ENCODE assay signal across 9 mouse cellular contexts in genomic region chr5:33937230-33937629, GRCm38 (mm10). TPM values are rescaled to one million over a fixed set of nuclear protein-coding genes. Genes with fewer than 3 reads are reported as not detected.
DNase-seq lines count a peak whose midpoint lies in the region; ATAC-seq lines count a peak whose summit lies in the region.
"Had no signal": no experiment of that assay in that cellular context is flagged by ENCODE, and none has a peak within 500 bp of the region (broad histone marks: within the 10 kb centered on the region; RNA-seq: fewer than 3 reads in every experiment).

No protein-coding gene starts in this region.

- no peak for DNase-seq in hindbrain, embryonic 10.5 days (ENCODE audit: low spot score)
- no peak for DNase-seq in hindbrain, embryonic 11.5 days (ENCODE audit: low spot score)
- no peak for DNase-seq in embryonic facial prominence, embryonic 11.5 days (ENCODE audit: low spot score)
- DNase-seq in induced T-regulatory cell, adult 2 months (ENCODE audit: low read depth): peak; percentile 18
- DNase-seq in midbrain, embryonic 14.5 days: no peak
- DNase-seq in urinary bladder, adult 2 months (ENCODE audit: low spot score): no peak
- DNase-seq in layer of hippocampus, adult 9-10 months (ENCODE audit: low spot score): no peak
- DNase-seq in urinary bladder, postnatal 10 days (ENCODE audit: low spot score): no peak
- DNase-seq: lung, postnatal 36 days had no signal

- H3K4me1 ChIP-seq in hindbrain, embryonic 10.5 days (replicated peaks): peaks cover 30% of the 10 kb centered on the region
- 0 out of 2 replicates have a peak, but pooled peaks cover 2% of the 10 kb centered on the region for H3K4me1 ChIP-seq in hindbrain, embryonic 11.5 days (replicated peaks; ENCODE audit: control insufficient read depth, insufficient read depth, low read length)
- H3K4me1 ChIP-seq in embryonic facial prominence, embryonic 11.5 days (ENCODE audit: control insufficient read depth, insufficient read depth, low read length): no peaks in the 10 kb centered on the region
- H3K4me1 ChIP-seq in midbrain, embryonic 14.5 days (ENCODE audit: control insufficient read depth, insufficient read depth, low read length): peaks cover 24% of the 10 kb centered on the region

- H3K4me2 ChIP-seq in hindbrain, embryonic 11.5 days (replicated peaks; ENCODE audit: low read depth, low read length): no peak overlapping the region
- H3K4me2 ChIP-seq in embryonic facial prominence, embryonic 11.5 days (ENCODE audit: low read depth, low read length): peak overlapping the region; percentile 67; the same call in 1 of the 2 replicates
- H3K4me2 ChIP-seq in midbrain, embryonic 14.5 days (ENCODE audit: low read length): peak overlapping the region; percentile 55

- no peaks in the 10 kb centered on the region for H3K27me3 ChIP-seq in hindbrain, embryonic 10.5 days (ENCODE audit: insufficient read depth, poor library complexity, severe bottlenecking)
- no peaks in the 10 kb centered on the region for H3K27me3 ChIP-seq in hindbrain, embryonic 11.5 days (ENCODE audit: control insufficient read depth, insufficient read depth, low read length)
- no peaks in the 10 kb centered on the region for H3K27me3 ChIP-seq in embryonic facial prominence, embryonic 11.5 days (ENCODE audit: control insufficient read depth, insufficient read depth, low read length)
- H3K27me3 ChIP-seq in midbrain, embryonic 14.5 days (ENCODE audit: control insufficient read depth, insufficient read depth, low read length): no peaks in the 10 kb centered on the region

- peak overlapping the region; percentile 93 for H3K4me3 ChIP-seq in hindbrain, embryonic 10.5 days
- H3K4me3 ChIP-seq in hindbrain, embryonic 11.5 days (ENCODE audit: low read depth, low read length): no peak overlapping the region
- H3K4me3 ChIP-seq in embryonic facial prominence, embryonic 11.5 days (ENCODE audit: low read depth, low read length): no peak overlapping the region
- H3K4me3 ChIP-seq in midbrain, embryonic 14.5 days (replicated peaks; ENCODE audit: low read depth, low read length): peak overlapping the region; percentile 84; the same call in 1 of the 2 replicates

- H3K9me3 ChIP-seq in hindbrain, embryonic 10.5 days: peaks cover 36% of the 10 kb centered on the region
- no peaks in the 10 kb centered on the region; the same call in 1 of the 2 replicates for H3K9me3 ChIP-seq in hindbrain, embryonic 11.5 days (ENCODE audit: control insufficient read depth, low read length)
- H3K9me3 ChIP-seq in embryonic facial prominence, embryonic 11.5 days (replicated peaks; ENCODE audit: control insufficient read depth, low read length): no peaks in the 10 kb centered on the region; the same call in 1 of the 2 replicates
- H3K9me3 ChIP-seq in midbrain, embryonic 14.5 days (ENCODE audit: control insufficient read depth, low read length): peaks cover 8% of the 10 kb centered on the region

- H3K27ac ChIP-seq in hindbrain, embryonic 10.5 days: no peak overlapping the region
- H3K27ac ChIP-seq in hindbrain, embryonic 11.5 days (ENCODE audit: low read depth, low read length): no peak overlapping the region
- no peak overlapping the region for H3K27ac ChIP-seq in embryonic facial prominence, embryonic 11.5 days (replicated peaks; ENCODE audit: low read depth, low read length)
- H3K27ac ChIP-seq in midbrain, embryonic 14.5 days (replicated peaks; ENCODE audit: low read depth, low read length): no peak overlapping the region

- H3K9ac ChIP-seq in hindbrain, embryonic 11.5 days (ENCODE audit: low read depth, low read length): no peak overlapping the region
- H3K9ac ChIP-seq in embryonic facial prominence, embryonic 11.5 days (replicated peaks; ENCODE audit: low read length): no peak overlapping the region; the same call in 1 of the 2 replicates
- H3K9ac ChIP-seq in midbrain, embryonic 14.5 days (replicated peaks; ENCODE audit: low read length): no peak overlapping the region; the same call in 1 of the 2 replicates

- no peak for ATAC-seq in hindbrain, embryonic 11.5 days (ENCODE audit: low FRiP score)
- no peak for ATAC-seq in embryonic facial prominence, embryonic 11.5 days (replicated peaks; ENCODE audit: insufficient number of reproducible peaks, low FRiP score, low TSS enrichment, low read depth)
- ATAC-seq in midbrain, embryonic 14.5 days (ENCODE audit: low FRiP score, low TSS enrichment): no peak

- H3K36me3 ChIP-seq in hindbrain, embryonic 10.5 days: peaks cover 43% of the 10 kb centered on the region
- no peaks in the 10 kb centered on the region for H3K36me3 ChIP-seq in hindbrain, embryonic 11.5 days (ENCODE audit: control insufficient read depth, insufficient read depth, low read length)
- H3K36me3 ChIP-seq in embryonic facial prominence, embryonic 11.5 days (replicated peaks; ENCODE audit: control insufficient read depth, insufficient read depth, low read depth, low read length): no peaks in the 10 kb centered on the region; the same call in 1 of the 2 replicates
- H3K36me3 ChIP-seq in midbrain, embryonic 14.5 days (ENCODE audit: control insufficient read depth, insufficient read depth, low read length): 0 out of 2 replicates have a peak, but pooled peaks cover 2% of the 10 kb centered on the region

- 98% methylated on average over 2 of the region's 2 CpGs for WGBS in hindbrain, embryonic 10.5 days
- WGBS in hindbrain, embryonic 11.5 days: 98% methylated on average over 2 of the region's 2 CpGs
- whole genome bisulfite sequencing in embryonic facial prominence, embryonic 11.5 days: 98% methylated on average over 2 of the region's 2 CpGs
- 95% methylated on average over 2 of the region's 2 CpGs for WGBS in midbrain, embryonic 14.5 days

RNA-seq across cellular contexts. Expression of gene Nelfa, which starts 1.0 kb away (rescaled TPM):
- polyA plus RNA-seq in hindbrain, embryonic 10.5 days (2016; fragmentation: Nextera tagmentation; extraction: Ambion mirVana): 75.4 and 84.1 TPM in 2 replicates
- polyA plus RNA-seq in hindbrain, embryonic 11.5 days (2014; fragmentation: Nextera tagmentation; extraction: Ambion mirVana): 45.9 and 50.8 TPM in 2 replicates
- polyA plus RNA-seq in embryonic facial prominence, embryonic 11.5 days (2014; fragmentation: Nextera tagmentation; extraction: Ambion mirVana): 57.7 and 63.7 TPM in 2 replicates
- polyA plus RNA-seq in midbrain, embryonic 14.5 days (2014; fragmentation: Nextera tagmentation; extraction: Ambion mirVana): 37.6 and 41.4 TPM in 2 replicates
- 22.1 and 24.4 TPM in 2 replicates for polyA plus RNA-seq in urinary bladder, adult 2 months (2012; rRNA removed)

RNA-seq across cellular contexts. Expression of gene Gm1673, which starts 46.0 kb away (rescaled TPM):
- 258 and 370 TPM in 2 replicates for polyA plus RNA-seq in hindbrain, embryonic 10.5 days (2016; fragmentation: Nextera tagmentation; extraction: Ambion mirVana)
- 236 and 250 TPM in 2 replicates for polyA plus RNA-seq in hindbrain, embryonic 11.5 days (2014; fragmentation: Nextera tagmentation; extraction: Ambion mirVana)
- polyA plus RNA-seq in embryonic facial prominence, embryonic 11.5 days (2014; fragmentation: Nextera tagmentation; extraction: Ambion mirVana): 164 and 166 TPM in 2 replicates
- 456 and 786 TPM in 2 replicates for polyA plus RNA-seq in midbrain, embryonic 14.5 days (2014; fragmentation: Nextera tagmentation; extraction: Ambion mirVana)
- 8.4 and 8.5 TPM in 2 replicates for polyA plus RNA-seq in urinary bladder, adult 2 months (2012; rRNA removed)

RNA-seq across cellular contexts. Expression of gene Nat8l, which starts 58.6 kb away (rescaled TPM):
- 1.6 and 1.7 TPM in 2 replicates for polyA plus RNA-seq in hindbrain, embryonic 10.5 days (2016; fragmentation: Nextera tagmentation; extraction: Ambion mirVana)
- polyA plus RNA-seq in hindbrain, embryonic 11.5 days (2014; fragmentation: Nextera tagmentation; extraction: Ambion mirVana): 1.2 and 1.4 TPM in 2 replicates
- polyA plus RNA-seq in embryonic facial prominence, embryonic 11.5 days (2014; fragmentation: Nextera tagmentation; extraction: Ambion mirVana): 0.26 and 0.36 TPM in 2 replicates
- 3.2 and 4.8 TPM in 2 replicates for polyA plus RNA-seq in midbrain, embryonic 14.5 days (2014; fragmentation: Nextera tagmentation; extraction: Ambion mirVana)
- polyA plus RNA-seq in urinary bladder, adult 2 months (2012; rRNA removed): 1.2 and 1.5 TPM in 2 replicates

Comparison
In these comparisons a context has a peak if more than half of its experiments do, and no peak if none do; other contexts are left out.
1. H3K4me3 ChIP-seq: peak in hindbrain, embryonic 10.5 days (single experiment) and midbrain, embryonic 14.5 days (single experiment); none in hindbrain, embryonic 11.5 days (single experiment) and embryonic facial prominence, embryonic 11.5 days (single experiment).
2. RNA of gene Gm1673, which starts 46.0 kb away (polyA plus RNA-seq): 456 to 786 TPM in midbrain, embryonic 14.5 days, 258 to 370 TPM in hindbrain, embryonic 10.5 days, 236 to 250 TPM in hindbrain, embryonic 11.5 days and 164 to 166 TPM in embryonic facial prominence, embryonic 11.5 days; 8.4 to 8.5 TPM in urinary bladder, adult 2 months; every median in the first group is over 10 times any median in the second.